Mouse (Mus musculus): ENCODE results near the gene Calr4. TPM values are rescaled to one million over a fixed set of nuclear protein-coding genes. Genes with fewer than 3 reads are reported as not detected.

The Calr4 gene
- polyA plus RNA-seq (2015; fragmentation: Nextera tagmentation; extraction: Ambion mirVana): 0.19 TPM in 2 replicates

GRCm38 (mm10) chr4:109234185-109234584 is at the start of gene Calr4:
Gene Calr4 (plus strand): TSS chr4:109234485.
- H3K4me1 ChIP-seq: no peaks in the 10 kb centered on the region
- no peaks in the 10 kb centered on the region for H3K9me3 ChIP-seq
- 79% methylated on average over 2 of the region's 2 CpGs for WGBS
- no peak within 1 kb of the TSS for H3K27ac ChIP-seq
- ATAC-seq (ENCODE audit: insufficient read depth, low FRiP score, low read depth): no peak
- H3K27me3 ChIP-seq (replicated peaks): no peaks in the 10 kb centered on the region
- no peaks in the 10 kb centered on the region for H3K36me3 ChIP-seq
- H3K4me3 ChIP-seq (replicated peaks): no peak within 1 kb of the TSS
- H3K4me2 ChIP-seq: no peak within 1 kb of the TSS
- no peak within 1 kb of the TSS for H3K9ac ChIP-seq

DNA sequence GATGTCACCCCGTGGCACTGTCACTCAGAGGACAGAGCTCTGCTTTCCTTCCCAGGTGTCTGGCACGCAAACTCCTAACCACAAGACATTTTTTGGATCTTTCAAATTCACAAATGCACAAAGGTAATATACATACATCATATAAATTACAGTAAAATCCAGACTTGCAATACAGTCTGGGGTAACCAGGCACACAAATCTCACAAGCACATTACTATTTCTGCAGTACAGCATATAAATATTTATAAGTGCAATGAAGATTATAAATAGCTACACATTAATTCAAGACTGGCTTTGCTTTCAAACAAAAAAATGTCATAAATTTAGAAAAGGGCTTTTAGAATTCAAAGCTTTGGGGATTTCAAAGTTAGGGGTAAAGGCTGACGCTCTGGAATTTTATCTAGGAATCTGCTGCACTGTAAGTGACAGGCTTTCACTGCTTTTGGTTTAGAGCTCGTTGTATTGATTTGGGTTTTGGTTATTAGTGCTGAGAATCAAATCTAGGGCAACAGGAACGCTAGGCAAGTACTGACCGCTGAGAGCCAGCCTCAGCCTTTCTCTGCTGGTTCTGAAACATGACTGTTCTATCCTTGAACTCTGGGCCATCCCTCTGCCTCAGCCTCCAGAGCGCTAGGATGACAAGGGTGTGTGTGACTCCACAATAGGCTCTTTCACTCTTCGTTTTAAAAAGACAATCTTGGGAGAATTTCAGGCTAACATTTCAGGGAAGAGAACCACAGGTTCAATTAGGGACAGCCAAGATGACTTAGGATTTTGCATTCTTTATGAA is 48.5 kb upstream of the Calr4 start:
- H3K4me2 ChIP-seq: no peak overlapping the region
- 65% methylated on average over 8 of the region's 8 CpGs for WGBS
- H3K9me3 ChIP-seq: no peaks in the 10 kb centered on the region
- H3K4me3 ChIP-seq (replicated peaks): no peak overlapping the region
- H3K9ac ChIP-seq: no peak overlapping the region
- no peaks in the 10 kb centered on the region for H3K36me3 ChIP-seq
- no peaks in the 10 kb centered on the region for H3K27me3 ChIP-seq (replicated peaks)
- no peak overlapping the region for H3K27ac ChIP-seq
- 0 out of 2 replicates have a peak, but pooled peaks cover 2% of the 10 kb centered on the region for H3K4me1 ChIP-seq
- no peak for ATAC-seq (ENCODE audit: insufficient read depth, low FRiP score, low read depth)

DNA sequence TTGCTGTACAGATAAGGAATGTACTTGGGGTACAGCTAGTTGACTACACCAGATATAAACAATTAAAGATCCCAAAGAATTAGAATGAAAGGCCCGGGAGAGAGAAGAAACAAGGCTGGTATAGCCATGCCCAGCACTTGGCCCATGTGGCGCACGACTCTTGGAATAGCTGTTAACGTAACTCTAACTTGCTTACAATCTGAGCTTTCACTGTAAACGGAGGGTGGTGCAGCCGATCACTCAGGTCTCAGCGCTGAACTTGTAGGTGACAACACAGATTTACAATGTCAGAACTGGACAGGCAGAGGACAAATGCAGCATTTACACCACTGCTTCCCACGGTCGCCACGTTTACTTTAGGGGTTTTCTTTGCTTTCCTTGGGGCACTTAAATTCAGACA is 42.7 kb upstream of the Calr4 start:
- 45% methylated on average over 10 of the region's 10 CpGs for WGBS
- no peak for ATAC-seq (ENCODE audit: insufficient read depth, low FRiP score, low read depth)

DNA sequence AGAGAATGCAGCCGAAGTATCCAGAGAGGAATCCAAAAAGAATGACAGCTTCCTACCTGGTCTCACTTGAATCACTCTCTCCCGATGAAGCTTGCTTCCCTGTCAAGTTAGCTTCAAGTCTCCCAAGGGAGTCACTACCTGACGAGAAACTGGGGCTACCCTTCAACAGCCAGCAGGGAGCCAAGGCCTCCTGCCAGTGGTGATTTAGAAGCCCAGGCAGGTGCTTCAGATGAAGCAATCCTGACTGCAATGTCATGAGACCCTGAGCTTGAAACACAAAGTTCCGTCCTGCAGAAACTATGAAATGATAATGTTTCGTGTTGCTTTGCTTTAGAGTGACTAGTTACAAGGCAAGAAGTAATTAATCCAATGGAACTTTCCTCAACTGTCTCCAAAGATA is 40.4 kb upstream of the Calr4 start:
- H3K27ac ChIP-seq: no peak overlapping the region

More for the DNA sequence above, 42.7 kb upstream of the Calr4 start:
- Histone ChIP-seq H3K9me3 (no peaks in the 10 kb centered on the region), H3K4me2 (no peak overlapping the region), H3K36me3 (no peaks in the 10 kb centered on the region), H3K9ac (no peak overlapping the region), H3K4me1 (no peaks in the 10 kb centered on the region), H3K27me3 (replicated peaks) (no peaks in the 10 kb centered on the region), H3K4me3 (replicated peaks) (no peak overlapping the region), H3K27ac (no peak overlapping the region)

GRCm38 (mm10) chr4:109195900-109196629 is 38.2 kb upstream of the Calr4 start:
- Histone ChIP-seq H3K27ac (no peak overlapping the region), H3K9ac (no peak overlapping the region), H3K36me3 (no peaks in the 10 kb centered on the region), H3K9me3 (no peaks in the 10 kb centered on the region), H3K4me3 (replicated peaks) (no peak overlapping the region), H3K4me1 (no peaks in the 10 kb centered on the region), H3K27me3 (replicated peaks) (no peaks in the 10 kb centered on the region), H3K4me2 (no peak overlapping the region)
- WGBS: 86% methylated on average over 7 of the region's 7 CpGs
- no peak for ATAC-seq (ENCODE audit: insufficient read depth, low FRiP score, low read depth)

More for the DNA sequence above, 40.4 kb upstream of the Calr4 start:
- Histone ChIP-seq H3K4me1 (no peaks in the 10 kb centered on the region), H3K4me3 (replicated peaks) (no peak overlapping the region), H3K9me3 (no peaks in the 10 kb centered on the region), H3K36me3 (no peaks in the 10 kb centered on the region), H3K9ac (no peak overlapping the region), H3K4me2 (no peak overlapping the region), H3K27me3 (replicated peaks) (no peaks in the 10 kb centered on the region)
- WGBS: 86% methylated on average over 5 of the region's 5 CpGs
- ATAC-seq (ENCODE audit: insufficient read depth, low FRiP score, low read depth): no peak

GRCm38 (mm10) chr4:109199069-109199468 is 35.2 kb upstream of the Calr4 start:
- H3K36me3 ChIP-seq: no peaks in the 10 kb centered on the region
- H3K27ac ChIP-seq: no peak overlapping the region
- no peak overlapping the region for H3K9ac ChIP-seq
- no peak overlapping the region for H3K4me3 ChIP-seq (replicated peaks)
- H3K4me2 ChIP-seq: no peak overlapping the region
- WGBS: 88% methylated on average over 4 of the region's 4 CpGs
- H3K27me3 ChIP-seq (replicated peaks): no peaks in the 10 kb centered on the region
- H3K4me1 ChIP-seq: no peaks in the 10 kb centered on the region
- ATAC-seq (ENCODE audit: insufficient read depth, low FRiP score, low read depth): no peak
- no peaks in the 10 kb centered on the region for H3K9me3 ChIP-seq

GRCm38 (mm10) chr4:109201582-109202424 is 32.5 kb upstream of the Calr4 start, which contains the start of gene Osbpl9:
Gene Osbpl9 (minus strand): TSS chr4:109202272.
- Histone ChIP-seq H3K9ac (peak within 1 kb of the TSS; percentile 75), H3K4me3 (replicated peaks) (peak within 1 kb of the TSS; percentile 93), H3K27ac (peak within 1 kb of the TSS; percentile 99), H3K27me3 (replicated peaks) (no peaks in the 10 kb centered on the region), H3K4me2 (peak within 1 kb of the TSS; percentile 94), H3K4me1 (no peaks in the 10 kb centered on the region), H3K9me3 (no peaks in the 10 kb centered on the region), H3K36me3 (no peaks in the 10 kb centered on the region)
- WGBS: under 1% methylated on average over 59 of the region's 59 CpGs
- peak; percentile 97 for ATAC-seq (ENCODE audit: insufficient read depth, low FRiP score, low read depth)

DNA sequence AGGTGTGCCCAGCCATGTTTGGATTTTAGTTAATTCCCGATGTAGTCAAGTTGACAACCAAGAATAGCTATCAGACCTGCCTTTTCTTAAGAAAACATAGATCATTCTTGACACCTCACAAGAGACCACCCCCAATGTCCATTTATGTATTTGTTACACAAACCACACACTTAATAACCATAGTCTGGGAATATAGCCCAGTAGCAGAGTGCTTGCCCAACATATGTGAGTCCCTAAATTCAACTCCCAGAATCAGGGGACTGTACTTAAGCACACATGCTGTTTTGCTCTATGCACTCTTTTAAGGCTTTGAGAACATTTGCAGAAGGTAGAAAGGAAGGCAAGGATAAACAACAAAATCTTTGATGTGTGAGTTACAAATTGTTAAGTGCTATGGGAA is 30.4 kb upstream of the Calr4 start:
- Histone ChIP-seq H3K9me3 (no peaks in the 10 kb centered on the region), H3K27ac (no peak overlapping the region), H3K4me3 (replicated peaks) (no peak overlapping the region), H3K9ac (no peak overlapping the region), H3K27me3 (replicated peaks) (no peaks in the 10 kb centered on the region), H3K36me3 (no peaks in the 10 kb centered on the region), H3K4me2 (no peak overlapping the region), H3K4me1 (no peaks in the 10 kb centered on the region)
- ATAC-seq (ENCODE audit: insufficient read depth, low FRiP score, low read depth): no peak
- 46% methylated on average over 1 of the region's 1 CpGs for WGBS

DNA sequence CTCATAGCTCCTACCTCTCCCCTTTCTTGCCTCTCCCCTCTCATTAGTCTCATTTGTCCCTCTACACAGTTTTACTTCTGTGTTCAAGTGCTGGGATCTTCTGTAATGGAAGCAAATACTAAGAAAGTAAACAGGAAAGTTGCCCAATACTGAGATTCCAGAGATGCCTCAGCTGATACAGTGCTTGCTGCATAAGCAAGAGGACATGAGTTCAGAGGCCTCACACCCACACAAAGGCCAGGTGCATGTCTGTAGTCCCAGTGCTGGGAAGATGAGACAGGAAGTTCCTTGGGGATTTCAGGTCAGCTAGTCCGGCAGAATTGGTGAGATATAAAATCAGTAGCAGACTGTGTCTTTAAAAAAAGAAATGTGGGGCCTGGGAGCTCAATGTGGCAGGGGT is 29.9 kb upstream of the Calr4 start:
- no peaks in the 10 kb centered on the region for H3K27me3 ChIP-seq (replicated peaks)
- 57% methylated on average over 1 of the region's 1 CpGs for WGBS
- no peaks in the 10 kb centered on the region for H3K4me1 ChIP-seq
- no peak overlapping the region for H3K4me3 ChIP-seq (replicated peaks)
- H3K9me3 ChIP-seq: no peaks in the 10 kb centered on the region
- no peak overlapping the region for H3K4me2 ChIP-seq
- H3K27ac ChIP-seq: no peak overlapping the region
- H3K9ac ChIP-seq: no peak overlapping the region
- no peaks in the 10 kb centered on the region for H3K36me3 ChIP-seq
- ATAC-seq (ENCODE audit: insufficient read depth, low FRiP score, low read depth): no peak

DNA sequence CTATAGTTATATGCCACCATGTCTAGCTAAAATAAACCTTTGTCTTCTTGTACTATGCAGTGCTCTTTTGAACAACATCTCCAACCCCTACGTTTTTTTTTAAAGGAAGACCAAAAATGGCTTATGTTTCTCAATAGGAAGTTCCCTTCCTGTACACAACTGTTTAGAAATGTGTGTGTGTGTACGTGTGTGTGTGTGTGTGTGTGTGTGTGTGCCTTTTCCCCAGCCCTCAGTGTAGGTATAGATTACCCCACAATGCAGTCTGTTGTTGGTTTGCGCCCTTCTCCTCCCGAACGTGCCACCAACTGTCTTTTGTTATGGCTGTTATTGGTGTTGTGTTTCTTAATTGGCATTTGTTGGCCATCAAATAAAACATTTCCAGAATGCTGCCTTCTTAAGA is 26.8 kb upstream of the Calr4 start:
- H3K4me3 ChIP-seq (replicated peaks): no peak overlapping the region
- no peaks in the 10 kb centered on the region for H3K27me3 ChIP-seq (replicated peaks)
- H3K4me2 ChIP-seq: no peak overlapping the region
- H3K27ac ChIP-seq: no peak overlapping the region
- H3K36me3 ChIP-seq: no peaks in the 10 kb centered on the region
- no peaks in the 10 kb centered on the region for H3K4me1 ChIP-seq
- ATAC-seq (ENCODE audit: insufficient read depth, low FRiP score, low read depth): no peak
- H3K9ac ChIP-seq: no peak overlapping the region
- H3K9me3 ChIP-seq: no peaks in the 10 kb centered on the region
- 79% methylated on average over 5 of the region's 5 CpGs for WGBS

DNA sequence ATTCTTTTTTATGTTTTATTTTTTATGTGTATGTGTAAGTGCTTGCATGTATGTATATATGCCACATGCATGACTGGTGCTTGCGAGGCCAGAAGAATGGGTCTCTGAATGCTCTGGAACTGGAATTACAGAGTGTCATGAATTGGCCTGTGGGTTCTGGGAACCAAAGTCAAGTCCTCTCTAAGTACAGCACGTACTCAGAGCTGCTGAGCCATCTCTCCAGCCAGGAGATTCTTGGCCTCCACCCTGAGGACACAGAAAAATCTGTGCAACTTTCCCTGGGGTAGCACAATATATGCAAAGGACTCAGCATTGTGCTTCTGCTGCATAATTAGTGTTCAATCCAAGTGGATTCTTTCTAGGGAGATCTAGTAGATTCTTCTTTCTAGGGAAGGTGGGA is 24.0 kb upstream of the Calr4 start:
- Histone ChIP-seq H3K4me1 (no peaks in the 10 kb centered on the region), H3K27me3 (replicated peaks) (no peaks in the 10 kb centered on the region), H3K27ac (no peak overlapping the region), H3K4me3 (replicated peaks) (no peak overlapping the region), H3K9ac (no peak overlapping the region), H3K9me3 (no peaks in the 10 kb centered on the region), H3K4me2 (no peak overlapping the region), H3K36me3 (no peaks in the 10 kb centered on the region)
- no peak for ATAC-seq (ENCODE audit: insufficient read depth, low FRiP score, low read depth)
- WGBS: 82% methylated on average over 2 of the region's 2 CpGs

Data from stomach, embryonic 15.5 days (tissue).